Mouse (Mus musculus): ENCODE measurements around the gene Pcbp3. TPM values are rescaled to one million over a fixed set of nuclear protein-coding genes. Genes with fewer than 3 reads are reported as not detected.

The Pcbp3 gene
- total RNA-seq, 2 experiments from 2014 or later = 2.3 to 2.7 TPM

GRCm38 (mm10) chr10:76931122-76931521, 30.6 kb downstream of the Pcbp3 start:
- peak; percentile 79 to 84 for DNase-seq

- DNase-seq = no peak
Measured at GRCm38 (mm10) chr10:76924441-76924840, 37.2 kb downstream of the Pcbp3 start.

GRCm38 (mm10) chr10:76918086-76918485, 43.6 kb downstream of the Pcbp3 start:
- no peak for DNase-seq

- peak in 1 of 2 experiments; percentile 13 for DNase-seq
Measured at GRCm38 (mm10) chr10:76906434-76906833, 55.3 kb downstream of the Pcbp3 start.

GRCm38 (mm10) chr10:76905935-76906341, 55.7 kb downstream of the Pcbp3 start:
- DNase-seq = peak; percentile 54 to 73

GRCm38 (mm10) chr10:76903694-76904093, 58.0 kb downstream of the Pcbp3 start:
- peak; percentile 7 to 14 for DNase-seq

- DNase-seq = peak; percentile 29 to 52
Measured at GRCm38 (mm10) chr10:76903099-76903498, 58.6 kb downstream of the Pcbp3 start.

GRCm38 (mm10) chr10:76902588-76902987, 59.1 kb downstream of the Pcbp3 start:
- peak; percentile 46 to 62 for DNase-seq

GRCm38 (mm10) chr10:76898428-76898827, 63.3 kb downstream of the Pcbp3 start:
- no peak for DNase-seq

GRCm38 (mm10) chr10:76891456-76891855, 70.2 kb downstream of the Pcbp3 start:
- DNase-seq = no peak

GRCm38 (mm10) chr10:76883442-76884244, 78.0 kb downstream of the Pcbp3 start:
- DNase-seq = peak in 1 of 2 experiments; percentile 9

GRCm38 (mm10) chr10:76882644-76883441, 78.8 kb downstream of the Pcbp3 start:
- no peak for DNase-seq

GRCm38 (mm10) chr10:76881900-76882299, 79.8 kb downstream of the Pcbp3 start:
- peak in 1 of 2 experiments; percentile 9 for DNase-seq

GRCm38 (mm10) chr10:76875310-76875709, 86.4 kb downstream of the Pcbp3 start:
- DNase-seq = no peak

- no peak for DNase-seq
Measured at GRCm38 (mm10) chr10:76874879-76875278, 86.8 kb downstream of the Pcbp3 start.

GRCm38 (mm10) chr10:76874398-76874797, 87.3 kb downstream of the Pcbp3 start:
- DNase-seq = no peak

- peak in 1 of 2 experiments; percentile 8 for DNase-seq
Measured at GRCm38 (mm10) chr10:76873948-76874347, 87.7 kb downstream of the Pcbp3 start.

GRCm38 (mm10) chr10:76872736-76873135, 89.0 kb downstream of the Pcbp3 start:
- DNase-seq = no peak

- no peak for DNase-seq
Measured at GRCm38 (mm10) chr10:76865936-76866335, 95.8 kb downstream of the Pcbp3 start.

- no peak for DNase-seq
Measured at GRCm38 (mm10) chr10:76860998-76861397, 100.7 kb downstream of the Pcbp3 start.

- peak in 1 of 2 experiments; percentile 5 for DNase-seq
Measured at GRCm38 (mm10) chr10:76859355-76860127, 102.1 kb downstream of the Pcbp3 start.

- no peak for DNase-seq
Measured at GRCm38 (mm10) chr10:76857879-76858278, 103.8 kb downstream of the Pcbp3 start.
